Mouse (Mus musculus): Measurements from ENCODE around the gene Fam240b.

Fam240b gene

GRCm38 (mm10) chr13:64440592-64440991 lies 57.0 kb downstream of the Fam240b start:
- no peak for DNase-seq (ENCODE audit: low spot score in 2 of 2)

DNA sequence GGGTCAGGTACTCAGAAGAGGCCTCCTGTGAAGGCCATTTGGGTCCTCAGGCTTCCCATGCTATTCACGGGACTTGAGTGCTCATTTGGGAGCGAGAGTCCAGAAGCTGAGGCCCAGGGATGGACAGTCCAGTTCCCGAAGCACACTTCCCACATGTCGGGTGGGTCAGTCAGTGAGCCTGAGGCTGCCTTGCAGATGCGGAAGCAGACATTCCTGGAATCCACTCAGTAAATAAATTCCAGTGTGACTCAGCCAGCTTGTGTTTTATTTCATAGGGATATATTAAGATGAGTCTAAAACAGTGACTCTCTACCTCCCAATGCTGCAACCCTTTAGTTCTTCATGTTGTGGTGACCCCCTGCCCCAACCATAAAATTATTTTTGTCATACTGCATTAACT lies 58.1 kb downstream of the Fam240b start:
- DNase-seq (ENCODE audit: low spot score in 2 of 2) = no peak

GRCm38 (mm10) chr13:64438863-64439452 lies 58.6 kb downstream of the Fam240b start:
- peak in 1 of 2 experiments; percentile 73 for DNase-seq (ENCODE audit: low spot score in 2 of 2)

DNA sequence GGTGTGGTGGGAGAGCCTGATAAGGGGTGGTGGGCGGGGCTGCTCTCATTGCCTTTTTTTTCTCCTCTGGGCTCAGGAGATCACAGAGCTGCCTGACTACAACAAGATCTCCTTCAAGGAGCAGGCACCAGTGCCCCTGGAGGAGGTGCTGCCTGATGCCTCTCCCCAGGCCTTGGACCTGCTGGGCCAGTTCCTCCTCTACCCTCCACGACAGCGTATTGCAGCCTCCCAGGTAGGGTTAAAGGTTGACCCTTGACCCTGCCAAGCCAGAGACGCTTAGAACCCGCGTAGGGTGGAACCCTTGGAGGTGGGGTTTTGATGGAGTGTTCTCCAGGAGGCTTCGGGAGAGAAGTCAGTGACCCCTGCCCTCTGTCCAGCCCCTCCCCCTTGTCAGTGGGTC lies 59.8 kb downstream of the Fam240b start:
- no peak for DNase-seq (ENCODE audit: low spot score in 2 of 2)

DNA sequence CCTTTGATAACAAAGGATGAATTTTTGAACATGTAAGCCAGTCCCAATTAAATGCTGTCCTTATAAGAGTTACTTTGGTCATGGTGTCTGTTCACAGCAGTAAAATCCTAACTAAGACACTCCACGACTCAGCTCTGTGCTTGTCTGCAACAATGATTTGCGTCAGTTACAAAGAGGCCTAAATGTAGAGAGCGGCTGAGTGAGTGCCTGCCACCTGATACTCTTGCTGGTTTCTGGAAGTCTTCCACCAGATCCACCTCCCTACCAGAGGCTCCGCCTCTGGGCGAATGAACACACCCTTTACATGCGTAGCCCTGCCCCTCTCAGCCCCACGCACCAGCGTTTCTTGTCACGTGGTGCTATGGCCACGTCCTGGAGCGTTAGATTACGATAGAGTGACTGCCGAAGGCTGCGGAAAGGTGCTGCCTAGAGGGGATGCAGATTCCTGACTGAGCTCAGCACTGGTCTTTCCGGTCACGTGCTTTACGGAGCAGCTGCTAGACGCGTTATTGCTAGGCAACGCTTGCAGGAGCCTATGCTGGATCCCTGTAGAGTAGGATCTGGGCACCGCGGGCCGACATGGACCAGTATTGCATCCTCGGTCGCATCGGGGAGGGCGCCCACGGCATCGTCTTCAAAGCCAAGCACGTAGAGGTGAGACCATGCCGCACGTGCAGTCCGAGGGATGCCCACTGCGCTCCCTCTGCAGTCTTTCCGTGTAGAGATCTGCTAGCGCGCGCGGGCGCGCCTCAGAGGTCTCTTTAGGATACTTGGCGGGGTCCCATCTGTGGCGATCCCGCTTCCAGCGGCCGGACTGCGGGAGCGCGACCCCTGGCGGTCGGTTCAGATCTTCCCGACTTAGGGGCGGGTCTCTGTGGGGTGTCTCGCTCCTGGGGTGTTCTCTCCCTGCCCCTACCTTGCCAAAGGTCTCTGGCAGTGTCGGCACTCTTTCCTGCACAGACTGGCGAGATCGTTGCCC lies 65.3 kb downstream of the Fam240b start, which contains the start of gene Cdk20:
Gene Cdk20 (plus strand): TSS at position 298 of the 979 bp plus-strand sequence.
- peak; percentile 97 for DNase-seq (ENCODE audit: low spot score in 2 of 2)
